ENCODE assay signal across 19 mouse cellular contexts in genomic region chr6:106207401-106207800, GRCm38 (mm10).
DNase-seq lines count a peak whose midpoint lies in the region; ATAC-seq lines count a peak whose summit lies in the region.
"Had no signal": no experiment of that assay in that cellular context is flagged by ENCODE, and none has a peak within 500 bp of the region (broad histone marks: within the 10 kb centered on the region; RNA-seq: fewer than 3 reads in every experiment).

No protein-coding gene starts in this region.

- no peak for ATAC-seq in CD4-positive, CD25-positive, alpha-beta regulatory T cell, adult 4 months
- ATAC-seq: intestine, embryonic 16.5 days; liver, postnatal 0 days had no signal

- peak; percentile 5 to 28 for DNase-seq in cerebellum, postnatal 36 days
- DNase-seq in cerebellum, adult 8-10 months: no peak
- peak; percentile 4 for DNase-seq in urinary bladder, postnatal 14 days (ENCODE audit: low spot score)
- no peak for DNase-seq in urinary bladder, postnatal 36 days (ENCODE audit: low spot score in 2 of 2)
- DNase-seq in adrenal gland, postnatal 14 days: peak; percentile 64
- no peak for DNase-seq in heart, adult 8-10 months (ENCODE audit: low spot score)
- DNase-seq: embryo, embryonic 11 days; gastrocnemius, postnatal 36 days; heart, adult 2 months; heart, postnatal 4 days; kidney, adult 9 months; kidney, postnatal 14 days; layer of hippocampus, postnatal 36 days; liver, postnatal 0 days; right cerebral cortex, adult 18-20 months; right cerebral cortex, postnatal 4 days; thymus, postnatal 25 days had no signal

Comparison
In these comparisons a context has a peak if more than half of its experiments do, and no peak if none do; other contexts are left out.
1. DNase-seq: peak in cerebellum, postnatal 36 days (2 of 2), urinary bladder, postnatal 14 days (single experiment) and adrenal gland, postnatal 14 days (single experiment); none in cerebellum, adult 8-10 months (single experiment), urinary bladder, postnatal 36 days (0 of 2) and heart, adult 8-10 months (single experiment).